ENCODE assay signal across 28 mouse cellular contexts in the genomic region with DNA sequence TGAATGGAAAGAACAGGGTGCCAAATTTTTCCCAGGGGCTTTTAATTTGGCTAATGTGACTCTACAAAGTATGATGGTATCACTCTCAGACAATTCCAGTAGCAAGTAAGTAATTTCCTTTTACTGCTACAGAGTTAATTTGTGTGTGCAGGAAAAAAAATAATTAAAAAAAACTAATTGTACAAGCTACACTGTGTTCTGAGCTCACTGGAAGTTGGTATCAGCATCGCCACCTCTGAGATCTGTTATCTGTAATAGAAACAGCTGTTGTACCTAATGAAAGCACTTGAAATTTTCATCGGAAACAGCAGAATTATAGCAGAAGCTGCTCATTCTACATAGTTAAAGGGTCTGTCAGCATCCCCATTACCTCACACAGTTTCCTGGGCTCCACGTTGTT.
A peak's percentile ranks its signal among the peaks of the same experiment; 100 is the strongest.
DNase-seq lines count a peak whose midpoint lies in the region; ATAC-seq and TF ChIP-seq lines count a peak whose summit lies in the region.
"Had no signal": no experiment of that assay in that cellular context is flagged by ENCODE, and none has a peak within 500 bp of the region (broad histone marks: within the 10 kb centered on the region; RNA-seq: fewer than 3 reads in every experiment).

No protein-coding gene starts in this region.

- H3K4me2 ChIP-seq in hindbrain, embryonic 15.5 days = no peak overlapping the region
- H3K4me2 ChIP-seq in hindbrain, embryonic 16.5 days (ENCODE audit: low read length) = no peak overlapping the region
- no peak overlapping the region for H3K4me2 ChIP-seq in neural tube, embryonic 15.5 days
- H3K4me2 ChIP-seq: embryonic facial prominence, embryonic 13.5 days; forebrain, embryonic 13.5 days; heart, embryonic 13.5 days; intestine, embryonic 15.5 days had no signal

- no peaks in the 10 kb centered on the region for H3K27me3 ChIP-seq in hindbrain, embryonic 15.5 days
- no peaks in the 10 kb centered on the region for H3K27me3 ChIP-seq in hindbrain, embryonic 10.5 days (ENCODE audit: insufficient read depth, poor library complexity, severe bottlenecking)
- H3K27me3 ChIP-seq in hindbrain, embryonic 16.5 days (replicated peaks; ENCODE audit: control insufficient read depth, insufficient read depth, low read length) = no peaks in the 10 kb centered on the region
- H3K27me3 ChIP-seq in neural tube, embryonic 15.5 days (replicated peaks) = no peaks in the 10 kb centered on the region
- H3K27me3 ChIP-seq: embryonic facial prominence, embryonic 13.5 days; forebrain, embryonic 13.5 days; heart, embryonic 13.5 days; intestine, embryonic 15.5 days had no signal

- H3K9ac ChIP-seq in hindbrain, embryonic 15.5 days = no peak overlapping the region
- H3K9ac ChIP-seq in hindbrain, embryonic 16.5 days (ENCODE audit: low read depth, low read length) = no peak overlapping the region
- no peak overlapping the region for H3K9ac ChIP-seq in neural tube, embryonic 15.5 days (replicated peaks)
- H3K9ac ChIP-seq: embryonic facial prominence, embryonic 13.5 days; forebrain, embryonic 13.5 days; heart, embryonic 13.5 days; intestine, embryonic 15.5 days had no signal

- no peak for TF ChIP-seq CTCF in brain, embryonic 14.5 days (IDR thresholded peaks at IDR 0.05; ENCODE audit: borderline replicate concordance, extremely low read depth, insufficient read depth, insufficient read length)

- no peak for TF ChIP-seq POLR2A in brain, embryonic 14.5 days (IDR thresholded peaks at IDR 0.05; ENCODE audit: borderline replicate concordance, extremely low read depth, insufficient read depth, insufficient read length, poor library complexity, severe bottlenecking)

- WGBS in hindbrain, embryonic 15.5 days = 81% methylated on average over 3 of the region's 3 CpGs
- WGBS in hindbrain, embryonic 10.5 days = 98% methylated on average over 3 of the region's 3 CpGs
- 79% methylated on average over 3 of the region's 3 CpGs for WGBS in hindbrain, embryonic 16.5 days
- WGBS in neural tube, embryonic 15.5 days = 48% methylated on average over 3 of the region's 3 CpGs

- H3K9me3 ChIP-seq in hindbrain, embryonic 15.5 days = no peaks in the 10 kb centered on the region
- no peaks in the 10 kb centered on the region for H3K9me3 ChIP-seq in hindbrain, embryonic 10.5 days
- H3K9me3 ChIP-seq in hindbrain, embryonic 16.5 days (ENCODE audit: control insufficient read depth, low read length) = no peaks in the 10 kb centered on the region
- H3K9me3 ChIP-seq in neural tube, embryonic 15.5 days (replicated peaks) = no peaks in the 10 kb centered on the region
- H3K9me3 ChIP-seq: embryonic facial prominence, embryonic 10.5 days; embryonic facial prominence, embryonic 13.5 days; forebrain, embryonic 10.5 days; forebrain, embryonic 13.5 days; heart, embryonic 10.5 days; heart, embryonic 13.5 days; intestine, embryonic 15.5 days had no signal

- no peaks in the 10 kb centered on the region for H3K36me3 ChIP-seq in hindbrain, embryonic 15.5 days
- H3K36me3 ChIP-seq in hindbrain, embryonic 10.5 days = no peaks in the 10 kb centered on the region
- no peaks in the 10 kb centered on the region for H3K36me3 ChIP-seq in hindbrain, embryonic 16.5 days (ENCODE audit: control insufficient read depth, insufficient read depth, low read length)
- no peaks in the 10 kb centered on the region for H3K36me3 ChIP-seq in neural tube, embryonic 15.5 days
- H3K36me3 ChIP-seq: embryonic facial prominence, embryonic 10.5 days; embryonic facial prominence, embryonic 13.5 days; forebrain, embryonic 10.5 days; heart, embryonic 10.5 days; heart, embryonic 13.5 days; intestine, embryonic 15.5 days had no signal

- H3K4me3 ChIP-seq in hindbrain, embryonic 15.5 days = no peak overlapping the region
- no peak overlapping the region for H3K4me3 ChIP-seq in hindbrain, embryonic 10.5 days
- no peak overlapping the region for H3K4me3 ChIP-seq in hindbrain, embryonic 16.5 days (ENCODE audit: low read length)
- no peak overlapping the region for H3K4me3 ChIP-seq in neural tube, embryonic 15.5 days (replicated peaks)
- H3K4me3 ChIP-seq: embryonic facial prominence, embryonic 10.5 days; embryonic facial prominence, embryonic 13.5 days; erythroblast, embryonic 14.5 days; forebrain, embryonic 10.5 days; forebrain, embryonic 13.5 days; heart, adult 2 months; heart, embryonic 10.5 days; heart, embryonic 13.5 days; intestine, embryonic 15.5 days had no signal

- H3K4me1 ChIP-seq in hindbrain, embryonic 15.5 days (replicated peaks) = peaks cover 8% of the 10 kb centered on the region
- H3K4me1 ChIP-seq in hindbrain, embryonic 10.5 days (replicated peaks) = no peaks in the 10 kb centered on the region
- no peaks in the 10 kb centered on the region; the same call in 1 of the 2 replicates for H3K4me1 ChIP-seq in hindbrain, embryonic 16.5 days (ENCODE audit: control insufficient read depth, insufficient read depth, low read depth, low read length)
- H3K4me1 ChIP-seq in neural tube, embryonic 15.5 days = peaks cover 4% of the 10 kb centered on the region
- H3K4me1 ChIP-seq: embryonic facial prominence, embryonic 10.5 days; embryonic facial prominence, embryonic 13.5 days; forebrain, embryonic 10.5 days; forebrain, embryonic 13.5 days; heart, embryonic 10.5 days; heart, embryonic 13.5 days; intestine, embryonic 15.5 days had no signal

- no peak for DNase-seq in hindbrain, embryonic 10.5 days (ENCODE audit: low spot score)
- DNase-seq in brain, embryonic 14.5 days (ENCODE audit: low read depth) = peak; percentile 27
- DNase-seq in left cerebral cortex, adult 11 months (ENCODE audit: low spot score) = no peak
- DNase-seq: adrenal gland, adult 2 months; adrenal gland, postnatal 14 days; cerebellum, adult 11-12 months; cerebellum, adult 8-10 months; cerebellum, postnatal 10 days; cerebellum, postnatal 36 days; embryo, embryonic 11 days; gastrocnemius, postnatal 10 days; gastrocnemius, postnatal 36 days; heart, adult 2 months; heart, postnatal 14 days; heart, postnatal 4 days had no signal

- ATAC-seq in hindbrain, embryonic 15.5 days (ENCODE audit: low FRiP score, low read depth) = 0 out of 2 replicates have a peak, but pooled peaks have one; percentile 52
- ATAC-seq in hindbrain, embryonic 16.5 days = peak; percentile 58; the same call in 1 of the 2 replicates
- peak; percentile 66 for ATAC-seq in neural tube, embryonic 15.5 days (ENCODE audit: low FRiP score)
- ATAC-seq: CD4-positive, CD25-positive, alpha-beta regulatory T cell, adult 4 months; forebrain, embryonic 13.5 days; forebrain, embryonic 16.5 days; intestine, embryonic 15.5 days had no signal

- no peak overlapping the region for H3K27ac ChIP-seq in hindbrain, embryonic 15.5 days (replicated peaks)
- H3K27ac ChIP-seq in hindbrain, embryonic 10.5 days = no peak overlapping the region
- H3K27ac ChIP-seq in hindbrain, embryonic 16.5 days (ENCODE audit: low read depth, low read length) = no peak overlapping the region
- no peak overlapping the region for H3K27ac ChIP-seq in neural tube, embryonic 15.5 days (replicated peaks)
- H3K27ac ChIP-seq: embryonic facial prominence, embryonic 10.5 days; embryonic facial prominence, embryonic 13.5 days; forebrain, embryonic 10.5 days; forebrain, embryonic 13.5 days; heart, adult 2 months; heart, embryonic 10.5 days; heart, embryonic 13.5 days; intestine, embryonic 15.5 days had no signal
